Mouse (Mus musculus) heart, embryonic 16.5 days (tissue): ENCODE measurements around the gene 4930558K02Rik. TPM values are rescaled to one million over a fixed set of nuclear protein-coding genes. Genes with fewer than 3 reads are reported as not detected.

Source experiments
- ATAC-seq: fragments of 200-750 bp; cut with Nextera tagmentation; replicated peaks from 2 replicates; pipeline ENCODE4 v1.8.0; 2017; ENCODE audit warnings: moderate number of reproducible peaks; ENCODE audit not compliant: insufficient read depth, low FRiP score; ENCODE audit errors: extremely low read depth
- H3K27ac ChIP-seq: fragments of 300-500 bp; sonication (generic); 2 replicates; pipeline ENCODE4 v1.5.1; 2014; ENCODE audit warnings: mild to moderate bottlenecking, low read length, control low read depth, moderate library complexity
- H3K27me3 ChIP-seq: fragments of 300-500 bp; sonication (generic); 2 replicates; pipeline ENCODE4 v1.6.1; 2014; ENCODE audit warnings: low read length, mixed read lengths; ENCODE audit not compliant: control insufficient read depth, insufficient read depth
- H3K36me3 ChIP-seq: fragments of 300-500 bp; sonication (generic); 2 replicates; pipeline ENCODE4 v1.6.1; 2014; ENCODE audit not compliant: control insufficient read depth, insufficient read depth
- H3K4me1 ChIP-seq: fragments of 300-500 bp; sonication (generic); 2 replicates; pipeline ENCODE4 v1.6.1; 2014; ENCODE audit warnings: low read length, mixed read lengths; ENCODE audit not compliant: control insufficient read depth, insufficient read depth
- H3K4me2 ChIP-seq: fragments of 300-500 bp; sonication (generic); 2 replicates; pipeline ENCODE4 v1.6.1; 2014; ENCODE audit warnings: low read depth, mild to moderate bottlenecking, control low read depth, low read length
- H3K4me3 ChIP-seq: fragments of 300-500 bp; sonication (generic); 2 replicates; pipeline ENCODE4 v1.5.1; 2014; ENCODE audit warnings: mild to moderate bottlenecking, control low read depth, low read length
- H3K9ac ChIP-seq: fragments of 300-500 bp; sonication (generic); 2 replicates; pipeline ENCODE4 v1.6.1; 2014; ENCODE audit warnings: low read length, control low read depth
- H3K9me3 ChIP-seq: fragments of 300-500 bp; sonication (generic); replicated peaks from 2 replicates; pipeline ENCODE4 v1.6.1; 2016; ENCODE audit warnings: low read length; ENCODE audit not compliant: control insufficient read depth
- WGBS: fragments of 180-500 bp; shearing (Covaris S2); extraction: QIAGEN DNeasy Blood & Tissue Kit; methylation state at CpG from one replicate; pipeline ENCODE4 v1.1.7; 2014; 5-methylcytosine and 5-hydroxymethylcytosine counted together
- polyA plus RNA-seq: library from polyadenylated mRNA; unstranded; fragments of >200 nt; fragmentation: Nextera tagmentation; extraction: Ambion mirVana; gene quantifications from 2 replicates; pipeline ENCODE4 v1.2.1, GENCODE M21; 2015

4930558K02Rik gene
- polyA plus RNA-seq, 1 experiment from 2014 or later = not detected

DNA sequence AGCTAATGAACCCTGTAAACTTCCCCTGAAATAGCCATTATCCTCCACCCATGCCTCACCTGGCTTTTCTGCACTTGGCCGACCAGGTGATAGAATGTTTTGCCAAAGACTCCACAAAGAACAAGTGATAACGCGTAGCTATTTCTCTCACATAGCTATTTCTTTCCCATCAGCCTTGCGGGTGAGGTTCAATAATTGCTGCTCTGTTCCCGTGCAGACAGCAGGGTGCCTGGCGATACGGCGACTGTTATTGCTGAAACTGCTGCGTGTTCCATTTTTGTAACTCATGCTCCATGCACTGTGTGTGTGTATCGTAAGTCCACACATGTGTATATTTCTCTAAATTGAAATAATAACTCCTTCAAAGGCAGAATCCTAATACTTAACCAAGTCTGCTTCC, 47.6 kb downstream of the 4930558K02Rik start:
- H3K9me3 ChIP-seq = no peaks in the 10 kb centered on the region
- WGBS = 85% methylated on average over 10 of the region's 10 CpGs
- H3K9ac ChIP-seq = no peak overlapping the region
- H3K4me2 ChIP-seq = no peak overlapping the region
- H3K4me3 ChIP-seq = no peak overlapping the region
- ATAC-seq = no peak
- no peaks in the 10 kb centered on the region for H3K27me3 ChIP-seq
- no peaks in the 10 kb centered on the region for H3K4me1 ChIP-seq
- H3K36me3 ChIP-seq = no peaks in the 10 kb centered on the region
- no peak overlapping the region for H3K27ac ChIP-seq

DNA sequence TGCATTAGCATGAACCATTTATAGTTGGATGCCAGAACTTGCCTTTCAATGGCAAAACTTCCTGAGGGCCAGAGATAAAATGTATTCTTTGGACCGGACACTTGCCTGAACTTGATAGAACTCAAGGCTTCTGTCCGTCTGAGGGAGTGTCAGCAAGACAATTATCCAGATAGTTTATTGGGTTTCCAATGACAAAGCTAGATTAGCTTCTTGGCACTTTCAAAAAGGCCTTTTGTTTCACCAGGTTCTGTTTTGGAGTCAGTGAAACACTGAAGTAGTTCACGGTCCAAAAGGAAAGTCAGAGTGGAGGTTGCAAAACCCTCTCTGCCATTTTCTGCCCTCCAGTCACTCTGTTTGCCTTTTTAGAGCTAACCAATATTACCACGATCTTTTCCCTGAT, 48.1 kb downstream of the 4930558K02Rik start:
- no peak for ATAC-seq
- Histone ChIP-seq H3K9me3 (no peaks in the 10 kb centered on the region), H3K27ac (no peak overlapping the region), H3K4me2 (no peak overlapping the region), H3K27me3 (no peaks in the 10 kb centered on the region), H3K4me1 (no peaks in the 10 kb centered on the region), H3K4me3 (no peak overlapping the region), H3K36me3 (no peaks in the 10 kb centered on the region), H3K9ac (no peak overlapping the region)
- 52% methylated on average over 4 of the region's 4 CpGs for WGBS

DNA sequence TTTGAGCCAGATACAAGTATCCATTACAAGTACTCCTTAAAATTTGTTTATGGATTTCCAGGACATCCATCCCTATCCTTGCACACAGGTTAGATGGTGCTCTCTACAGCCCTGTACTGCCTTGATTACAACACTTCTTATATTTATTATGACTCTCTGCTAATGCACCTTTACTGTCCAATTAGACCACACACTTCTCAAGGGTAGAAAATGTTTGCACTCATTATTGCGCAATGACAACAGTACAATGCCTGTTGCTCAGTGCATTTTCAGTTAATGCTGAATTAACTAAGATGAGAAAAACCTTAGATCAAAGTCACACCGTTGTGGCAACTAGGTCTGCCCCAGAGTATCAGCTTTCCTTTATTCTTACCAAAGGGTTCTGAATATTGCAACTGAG, 51.5 kb downstream of the 4930558K02Rik start:
- no peak overlapping the region for H3K4me3 ChIP-seq
- no peak overlapping the region for H3K4me2 ChIP-seq
- H3K4me1 ChIP-seq = no peaks in the 10 kb centered on the region
- H3K36me3 ChIP-seq = no peaks in the 10 kb centered on the region
- H3K27ac ChIP-seq = no peak overlapping the region
- H3K9ac ChIP-seq = no peak overlapping the region
- 84% methylated on average over 2 of the region's 2 CpGs for WGBS
- no peaks in the 10 kb centered on the region for H3K9me3 ChIP-seq
- ATAC-seq = no peak
- H3K27me3 ChIP-seq = no peaks in the 10 kb centered on the region

DNA sequence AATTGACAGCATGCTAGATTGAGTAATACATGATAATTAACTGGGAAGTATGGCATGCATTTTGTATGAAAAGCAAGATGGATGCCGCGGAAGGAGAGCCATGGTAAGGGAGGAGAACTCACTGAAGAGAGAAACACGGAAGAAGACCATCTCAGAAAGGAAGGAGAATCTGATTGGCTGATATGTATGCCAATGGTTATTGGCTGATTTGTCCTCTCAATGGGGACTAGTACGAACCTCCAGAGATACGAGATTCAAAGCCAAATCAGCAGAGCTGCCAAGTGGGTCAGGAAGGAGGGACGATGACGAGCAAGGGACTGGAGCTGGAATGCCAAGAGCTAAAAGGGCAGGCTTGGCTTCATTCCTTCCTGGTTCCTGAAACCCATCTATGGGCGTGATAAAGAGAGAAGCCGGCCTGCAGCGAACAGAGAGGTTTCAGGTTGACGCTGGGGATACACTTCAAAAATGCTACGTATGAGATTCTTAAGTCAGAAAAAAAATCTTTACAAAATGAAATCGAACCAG, 54.1 kb downstream of the 4930558K02Rik start:
- ATAC-seq = no peak
- Histone ChIP-seq H3K9ac (no peak overlapping the region), H3K4me1 (no peaks in the 10 kb centered on the region), H3K4me3 (no peak overlapping the region), H3K4me2 (no peak overlapping the region), H3K9me3 (no peaks in the 10 kb centered on the region), H3K27me3 (no peaks in the 10 kb centered on the region), H3K36me3 (no peaks in the 10 kb centered on the region), H3K27ac (no peak overlapping the region)
- 64% methylated on average over 13 of the region's 13 CpGs for WGBS

DNA sequence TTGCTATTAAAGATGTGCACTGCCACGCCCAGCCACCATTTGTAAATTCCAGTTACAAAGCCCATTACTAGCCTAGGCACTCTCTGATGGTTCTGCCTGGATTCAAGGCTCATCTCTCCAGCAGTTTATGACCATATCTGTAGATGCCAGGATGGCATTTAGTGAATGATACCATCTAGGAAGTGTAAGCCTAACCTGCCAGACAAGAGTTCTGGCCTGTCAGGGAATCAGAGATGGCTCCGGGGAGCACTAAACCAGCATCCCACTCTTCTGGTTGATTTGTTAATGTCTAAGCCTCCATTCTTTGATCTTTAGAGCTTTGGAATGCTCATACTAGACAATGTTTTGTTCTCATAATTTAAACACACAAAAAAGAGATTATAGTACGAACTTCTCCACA, 55.1 kb downstream of the 4930558K02Rik start:
- Histone ChIP-seq H3K27ac (no peak overlapping the region), H3K36me3 (no peaks in the 10 kb centered on the region), H3K27me3 (no peaks in the 10 kb centered on the region), H3K4me2 (no peak overlapping the region), H3K4me1 (no peaks in the 10 kb centered on the region), H3K9me3 (no peaks in the 10 kb centered on the region), H3K9ac (no peak overlapping the region), H3K4me3 (no peak overlapping the region)
- WGBS = 83% methylated on average over 3 of the region's 3 CpGs
- ATAC-seq = no peak

DNA sequence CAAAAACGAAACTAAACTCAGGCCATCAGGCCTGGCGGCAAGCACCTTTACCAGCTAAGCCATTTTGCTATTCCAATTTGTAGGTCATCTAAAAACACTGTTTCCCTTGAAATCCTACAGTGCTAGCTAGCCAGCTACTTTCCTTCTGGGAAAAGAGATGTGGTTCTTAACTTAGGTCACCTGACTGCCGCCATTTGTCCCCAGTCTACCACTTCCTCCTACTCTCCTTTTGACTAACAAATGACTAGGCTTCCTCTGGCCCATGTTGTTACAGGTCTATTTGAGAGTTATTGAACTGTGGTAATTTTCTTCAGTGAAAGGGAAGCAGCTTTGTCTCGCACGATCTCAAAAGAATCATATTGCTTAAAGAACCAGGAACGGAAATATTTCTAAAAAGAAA, 57.5 kb downstream of the 4930558K02Rik start:
- Histone ChIP-seq H3K4me3 (no peak overlapping the region), H3K9me3 (no peaks in the 10 kb centered on the region), H3K4me1 (peaks cover 3% of the 10 kb centered on the region; the same call in 1 of the 2 replicates), H3K4me2 (no peak overlapping the region), H3K27ac (no peak overlapping the region), H3K36me3 (no peaks in the 10 kb centered on the region), H3K27me3 (no peaks in the 10 kb centered on the region), H3K9ac (no peak overlapping the region)
- ATAC-seq = no peak
- WGBS = 83% methylated on average over 6 of the region's 6 CpGs

DNA sequence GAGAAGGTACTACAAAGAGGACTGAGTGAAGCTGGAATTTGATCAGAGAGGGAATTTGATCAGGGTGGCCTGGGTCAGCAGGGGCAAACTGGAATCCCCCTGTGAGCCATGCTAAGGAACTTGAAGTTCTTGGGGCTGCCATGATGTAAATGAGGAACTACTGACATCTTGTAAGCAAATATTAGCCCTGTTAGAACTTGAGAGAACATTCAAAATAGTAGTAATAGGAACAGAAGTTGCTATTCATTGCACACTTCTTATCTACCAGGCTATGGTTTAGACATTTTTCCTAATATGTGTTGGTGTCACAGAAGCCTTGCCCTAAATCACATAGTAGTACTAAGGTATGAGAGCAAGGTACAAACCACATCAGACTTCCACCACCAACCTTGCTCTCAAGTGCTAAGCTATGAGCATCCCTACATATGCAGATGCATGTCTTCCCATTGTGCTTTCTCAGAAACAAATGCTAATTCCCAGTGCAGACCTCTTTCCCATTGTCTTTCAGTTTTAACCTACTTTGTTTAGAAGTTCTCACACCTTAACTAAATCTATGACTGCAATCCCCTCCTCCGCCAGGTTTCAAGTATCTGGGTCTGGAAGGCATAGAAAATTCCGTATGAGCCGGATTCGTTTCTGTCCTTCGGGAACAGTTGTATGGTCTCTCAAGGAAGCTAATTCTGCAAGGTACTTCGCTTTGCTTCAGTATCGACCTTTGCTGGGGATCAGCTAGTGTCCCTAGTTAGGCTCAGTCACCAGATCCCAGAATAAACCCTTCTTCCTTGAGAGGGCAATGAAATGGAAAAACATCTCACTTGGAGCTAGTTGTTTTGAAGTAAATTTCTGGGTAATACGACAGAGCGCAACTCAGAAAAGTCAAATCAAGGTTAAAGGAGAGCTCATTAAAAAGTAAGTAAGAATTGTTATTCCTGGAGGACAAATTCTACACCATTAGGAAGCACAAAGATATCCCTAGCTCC, 58.7 kb downstream of the 4930558K02Rik start:
- Histone ChIP-seq H3K4me3 (no peak overlapping the region), H3K9ac (no peak overlapping the region), H3K4me1 (peaks cover 3% of the 10 kb centered on the region; the same call in 1 of the 2 replicates), H3K4me2 (no peak overlapping the region), H3K9me3 (no peaks in the 10 kb centered on the region), H3K27me3 (no peaks in the 10 kb centered on the region), H3K27ac (no peak overlapping the region), H3K36me3 (no peaks in the 10 kb centered on the region)
- ATAC-seq = no peak
- WGBS = 87% methylated on average over 9 of the region's 9 CpGs

DNA sequence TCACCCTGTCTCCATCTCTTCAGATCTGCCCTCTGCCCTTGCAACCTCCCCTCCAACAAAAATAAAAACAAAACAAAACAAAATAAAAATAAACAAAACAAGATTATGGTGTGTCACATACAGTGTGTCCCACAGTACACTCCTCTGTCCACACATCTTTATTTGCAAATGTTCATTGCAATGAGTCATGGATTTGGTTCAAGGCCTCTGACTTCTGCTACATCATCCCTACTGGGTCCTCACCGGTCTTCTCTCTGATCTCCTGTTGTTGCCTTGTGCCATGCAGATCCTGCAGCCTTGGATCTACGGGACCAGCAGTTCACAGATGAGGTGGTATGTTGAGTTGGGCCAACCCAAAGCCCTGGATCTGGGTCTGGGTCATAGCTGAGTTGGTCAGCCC, 59.8 kb downstream of the 4930558K02Rik start:
- H3K9me3 ChIP-seq = no peaks in the 10 kb centered on the region
- no peak for ATAC-seq
- no peak overlapping the region for H3K4me3 ChIP-seq
- H3K36me3 ChIP-seq = no peaks in the 10 kb centered on the region
- H3K27ac ChIP-seq = no peak overlapping the region
- peaks cover 3% of the 10 kb centered on the region; the same call in 1 of the 2 replicates for H3K4me1 ChIP-seq
- H3K4me2 ChIP-seq = no peak overlapping the region
- WGBS = 91% methylated on average over 2 of the region's 2 CpGs
- H3K9ac ChIP-seq = no peak overlapping the region
- no peaks in the 10 kb centered on the region for H3K27me3 ChIP-seq

DNA sequence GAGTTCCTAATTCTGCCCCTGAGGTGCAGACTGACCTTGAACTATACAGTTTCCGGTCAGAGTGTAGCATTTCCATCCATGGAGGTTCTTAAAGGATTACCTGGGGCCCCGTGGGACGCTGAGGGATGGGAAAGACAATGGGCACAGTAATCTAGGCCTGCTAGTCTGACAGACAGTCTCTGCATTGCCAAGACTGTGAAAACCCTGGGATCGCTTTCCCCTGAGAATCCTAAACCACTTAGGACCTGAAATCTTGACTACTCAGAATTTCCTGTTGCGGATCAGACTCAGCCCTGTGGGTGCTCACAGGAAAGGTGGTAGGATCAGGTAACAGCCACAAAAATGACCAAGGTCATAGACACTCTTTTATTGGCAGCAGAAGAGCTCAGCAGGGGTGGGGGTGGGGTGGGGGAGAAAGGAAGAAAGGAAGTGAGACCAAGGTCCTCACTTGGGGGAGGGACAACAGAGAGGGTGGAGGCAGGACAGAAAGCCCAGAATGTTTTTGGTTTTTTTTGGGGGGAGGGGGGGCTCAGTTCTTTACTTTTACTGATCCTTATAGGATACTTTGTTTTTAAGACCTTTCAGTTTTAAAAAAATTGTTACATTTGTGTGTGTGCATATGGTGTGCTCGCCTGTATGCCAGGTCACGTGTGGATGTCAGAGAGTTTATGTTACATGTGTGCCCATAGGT, 60.6 kb downstream of the 4930558K02Rik start:
- no peaks in the 10 kb centered on the region for H3K27me3 ChIP-seq
- WGBS = 57% methylated on average over 7 of the region's 7 CpGs
- H3K4me3 ChIP-seq = no peak overlapping the region
- no peak overlapping the region for H3K9ac ChIP-seq
- no peak overlapping the region for H3K4me2 ChIP-seq
- no peaks in the 10 kb centered on the region for H3K9me3 ChIP-seq
- no peaks in the 10 kb centered on the region for H3K36me3 ChIP-seq
- no peak overlapping the region for H3K27ac ChIP-seq
- H3K4me1 ChIP-seq = peaks cover 3% of the 10 kb centered on the region; the same call in 1 of the 2 replicates
- no peak for ATAC-seq
